Mouse (Mus musculus): ENCODE results near the gene Atg4c. TPM values are rescaled to one million over a fixed set of nuclear protein-coding genes. Genes with fewer than 3 reads are reported as not detected.
A peak's percentile ranks its signal among the peaks of the same experiment; 100 is the strongest.

Atg4c gene
- total and polyA plus RNA-seq, 3 experiments = 1.2 to 2.3 TPM; not detected in 1

DNA sequence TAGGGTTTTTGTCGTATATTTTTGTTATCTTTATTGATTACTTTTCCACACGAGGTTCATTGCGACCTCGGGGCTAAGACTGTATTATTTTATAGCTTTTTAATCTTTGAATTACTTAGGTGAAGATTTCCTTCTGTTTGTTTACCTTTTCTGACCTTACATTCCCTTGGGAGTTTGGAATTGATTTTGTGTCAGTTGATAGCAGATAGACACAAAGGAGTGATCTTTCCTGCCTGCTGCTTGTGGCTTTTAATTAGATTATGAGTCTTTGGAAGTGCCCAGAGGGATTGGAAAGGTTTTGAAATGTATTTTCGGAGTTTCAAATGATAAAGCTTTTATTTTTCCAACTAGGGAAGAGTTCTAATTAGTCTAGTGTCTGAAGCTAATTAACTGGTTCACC is 1.1 kb downstream of the Atg4c start:
- no peaks in the 10 kb centered on the region for H3K9me3 ChIP-seq (replicated peaks; ENCODE audit: insufficient read depth, low read length)
- peaks cover 3 to 10% of the 10 kb centered on the region in 2 experiments for H3K4me1 ChIP-seq (ENCODE audit: control insufficient read depth in 1 of 2, insufficient read depth in 2 of 2, low read length in 2 of 2)
- H3K27ac ChIP-seq (ENCODE audit: control insufficient read depth, low read depth, low read length) = no peak overlapping the region
- peak overlapping the region; percentile 82 to 86 for H3K4me3 ChIP-seq (ENCODE audit: control insufficient read depth in 1 of 2, insufficient read depth in 1 of 2, low read depth in 2 of 2, low read length in 2 of 2)
- H3K27me3 ChIP-seq (ENCODE audit: control insufficient read depth in 1 of 2, insufficient read depth in 2 of 2, low read length in 2 of 2) = no peaks in the 10 kb centered on the region
- no peak for TF ChIP-seq JUND (IDR thresholded peaks at IDR 0.05; ENCODE audit: low read depth, low read length)
- no peak for TF ChIP-seq NELFE (IDR thresholded peaks at IDR 0.05; ENCODE audit: low read depth, low read length)
- no peak for TF ChIP-seq ZKSCAN1 (IDR thresholded peaks at IDR 0.05; ENCODE audit: low read depth, low read length)
- TF ChIP-seq ZC3H11A (IDR thresholded peaks at IDR 0.05; ENCODE audit: low read depth, low read length) = no peak
- TF ChIP-seq ZNF384 (IDR thresholded peaks at IDR 0.05; ENCODE audit: low read depth, low read length) = no peak
- TF ChIP-seq MAFK (IDR thresholded peaks at IDR 0.05; ENCODE audit: borderline replicate concordance, low read depth, low read length) = no peak
- no peak for TF ChIP-seq USF1 (IDR thresholded peaks at IDR 0.05; ENCODE audit: low read depth, low read length)
- TF ChIP-seq USF2 (IDR thresholded peaks at IDR 0.05; ENCODE audit: borderline replicate concordance in 1 of 2, insufficient read depth in 1 of 2, low read depth in 1 of 2, low read length in 2 of 2) = no peak
- no peak for TF ChIP-seq ETS1 (IDR thresholded peaks at IDR 0.05; ENCODE audit: low read depth, low read length)
- no peak for TF ChIP-seq NRF1 (IDR thresholded peaks at IDR 0.05; ENCODE audit: insufficient read depth, low read depth, low read length, poor library complexity, severe bottlenecking)
- no peak for TF ChIP-seq POLR2AphosphoS2 (IDR thresholded peaks at IDR 0.05; ENCODE audit: low read length)
- no peak for TF ChIP-seq GATA1 (IDR thresholded peaks at IDR 0.05; ENCODE audit: low read depth, low read length)
- no peak for DNase-seq (ENCODE audit: low read depth, low spot score)
- H3K79me2 ChIP-seq (ENCODE audit: control insufficient read depth, insufficient read depth, low read length, poor library complexity) = no peaks in the 10 kb centered on the region; the same call in 1 of the 2 replicates
- peaks cover 0 to 25% of the 10 kb centered on the region in 2 experiments; a peak in 2 of 4 replicates for H3K36me3 ChIP-seq (ENCODE audit: control insufficient read depth in 1 of 2, insufficient read depth in 2 of 2, low read length in 2 of 2)
- peak overlapping the region; percentile 83 for H3K9ac ChIP-seq (ENCODE audit: control insufficient read depth, low read depth, low read length, poor library complexity, severe bottlenecking)

GRCm38 (mm10) chr4:99198721-99199120 is 5.0 kb downstream of the Atg4c start:
- Histone ChIP-seq H3K9me3 (replicated peaks; ENCODE audit: insufficient read depth, low read length) (no peaks in the 10 kb centered on the region), H3K9ac (ENCODE audit: control insufficient read depth, low read depth, low read length, poor library complexity, severe bottlenecking) (no peak overlapping the region), H3K36me3 (ENCODE audit: control insufficient read depth in 1 of 2, insufficient read depth in 2 of 2, low read length in 2 of 2) (peaks cover 0 to 7% of the 10 kb centered on the region in 2 experiments; a peak in 2 of 4 replicates), H3K4me3 (ENCODE audit: control insufficient read depth in 1 of 2, insufficient read depth in 1 of 2, low read depth in 2 of 2, low read length in 2 of 2) (no peak overlapping the region), H3K4me1 (ENCODE audit: control insufficient read depth in 1 of 2, insufficient read depth in 2 of 2, low read length in 2 of 2) (peaks cover 2 to 6% of the 10 kb centered on the region in 2 experiments; a peak in 3 of 4 replicates), H3K27me3 (ENCODE audit: control insufficient read depth in 1 of 2, insufficient read depth in 2 of 2, low read length in 2 of 2) (no peaks in the 10 kb centered on the region), H3K79me2 (ENCODE audit: control insufficient read depth, insufficient read depth, low read length, poor library complexity) (no peaks in the 10 kb centered on the region; the same call in 1 of the 2 replicates), H3K27ac (ENCODE audit: control insufficient read depth, low read depth, low read length) (no peak overlapping the region)
- peak; percentile 25 for DNase-seq (ENCODE audit: low read depth, low spot score)
- TF ChIP-seq RAD21 (IDR thresholded peaks at IDR 0.05; ENCODE audit: low read depth, low read length) = no peak
- 0 out of 2 replicates have a peak, but pooled peaks have one; percentile 26 for TF ChIP-seq JUND (IDR thresholded peaks at IDR 0.05; ENCODE audit: low read depth, low read length)

DNA sequence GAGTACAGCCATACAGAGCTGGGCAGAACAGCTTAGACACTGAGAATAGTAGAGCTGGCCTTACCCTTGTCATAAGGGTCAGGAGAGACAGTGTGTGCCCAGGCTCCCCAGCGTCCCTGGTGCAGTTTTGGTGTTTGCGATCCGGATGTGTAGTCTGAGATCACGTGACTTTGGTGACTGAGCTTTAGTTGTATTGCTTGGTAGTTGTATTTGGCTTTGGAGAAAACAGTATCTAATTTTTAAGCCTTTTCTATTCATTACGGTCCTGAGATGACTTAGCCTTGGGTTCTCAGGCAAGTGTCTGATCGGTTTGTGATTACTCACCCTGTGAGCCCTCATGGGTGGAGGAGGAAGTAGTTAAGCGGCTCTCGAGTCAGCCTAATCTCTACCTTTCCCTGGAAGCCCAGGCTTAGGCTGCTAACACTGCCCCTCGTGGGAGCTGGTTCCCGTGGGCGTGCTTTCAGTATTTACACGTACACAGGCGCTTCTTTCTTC is 6.1 kb downstream of the Atg4c start:
- peak overlapping the region; percentile 75 for H3K9ac ChIP-seq (ENCODE audit: control insufficient read depth, low read depth, low read length, poor library complexity, severe bottlenecking)
- DNase-seq (ENCODE audit: low read depth, low spot score) = peak; percentile 92
- TF ChIP-seq SIN3A (IDR thresholded peaks at IDR 0.05; ENCODE audit: low read length) (peak; percentile 68), NELFE (IDR thresholded peaks at IDR 0.05; ENCODE audit: low read depth, low read length) (peak; percentile 64), TCF12 (IDR thresholded peaks at IDR 0.05; ENCODE audit: low read depth, low read length) (no peak), MXI1 (IDR thresholded peaks at IDR 0.05; ENCODE audit: low read depth, low read length) (peak; percentile 47), RAD21 (IDR thresholded peaks at IDR 0.05; ENCODE audit: low read depth, low read length) (no peak), E2F4 (IDR thresholded peaks at IDR 0.05; ENCODE audit: borderline replicate concordance, low read depth, low read length) (no peak), POLR2AphosphoS5 (IDR thresholded peaks at IDR 0.05; ENCODE audit: borderline replicate concordance, low read depth, low read length) (no peak), POLR2A (IDR thresholded peaks at IDR 0.05; ENCODE audit: control insufficient read depth in 1 of 2, insufficient read depth in 1 of 2, low read depth in 1 of 2, low read length in 2 of 2, poor library complexity in 1 of 2) (peak in 1 of 2 experiments; percentile 76; a peak in 2 of 4 replicates), TAL1 (IDR thresholded peaks at IDR 0.05; ENCODE audit: low read length) (no peak), CTCF (IDR thresholded peaks at IDR 0.05 in 2 of 3, conservative IDR thresholded peaks at IDR 0.05 in 1 of 3; ENCODE audit: control insufficient read depth in 1 of 3, insufficient read depth in 1 of 3, low read depth in 2 of 3, low read length in 3 of 3, poor library complexity in 1 of 3, severe bottlenecking in 1 of 3) (no peak), UBTF (IDR thresholded peaks at IDR 0.05; ENCODE audit: borderline replicate concordance, insufficient read depth, low read depth, low read length) (no peak), MAX (IDR thresholded peaks at IDR 0.05; ENCODE audit: low read length) (peak; percentile 80), ZNF384 (IDR thresholded peaks at IDR 0.05; ENCODE audit: low read depth, low read length) (no peak), ETS1 (IDR thresholded peaks at IDR 0.05; ENCODE audit: low read depth, low read length) (peak; percentile 44; the same call in 1 of the 2 replicates), EP300 (IDR thresholded peaks at IDR 0.05; ENCODE audit: low read depth in 1 of 2, low read length in 2 of 2) (peak; percentile 4 to 35; a peak in 1 of 4 replicates)

More for the DNA sequence above, 6.1 kb downstream of the Atg4c start:
- Histone ChIP-seq H3K79me2 (ENCODE audit: control insufficient read depth, insufficient read depth, low read length, poor library complexity) (no peaks in the 10 kb centered on the region), H3K4me1 (ENCODE audit: control insufficient read depth in 1 of 2, insufficient read depth in 2 of 2, low read length in 2 of 2) (peaks cover 2 to 6% of the 10 kb centered on the region in 2 experiments; a peak in 3 of 4 replicates), H3K9me3 (replicated peaks; ENCODE audit: insufficient read depth, low read length) (no peaks in the 10 kb centered on the region), H3K27ac (ENCODE audit: control insufficient read depth, low read depth, low read length) (peak overlapping the region; percentile 91), H3K36me3 (ENCODE audit: control insufficient read depth in 1 of 2, insufficient read depth in 2 of 2, low read length in 2 of 2) (peaks cover 0 to 6% of the 10 kb centered on the region in 2 experiments; a peak in 2 of 4 replicates), H3K27me3 (ENCODE audit: control insufficient read depth in 1 of 2, insufficient read depth in 2 of 2, low read length in 2 of 2) (no peaks in the 10 kb centered on the region), H3K4me3 (ENCODE audit: control insufficient read depth in 1 of 2, insufficient read depth in 1 of 2, low read depth in 2 of 2, low read length in 2 of 2) (peak overlapping the region; percentile 64 to 72)
